ENCODE assay signal across 30 mouse cellular contexts in genomic region chr16:97823311-97824007, GRCm38 (mm10). TPM values are rescaled to one million over a fixed set of nuclear protein-coding genes. Genes with fewer than 3 reads are reported as not detected.
DNase-seq lines count a peak whose midpoint lies in the region; ATAC-seq and TF ChIP-seq lines count a peak whose summit lies in the region.
"Had no signal": no experiment of that assay in that cellular context is flagged by ENCODE, and none has a peak within 500 bp of the region (broad histone marks: within the 10 kb centered on the region; RNA-seq: fewer than 3 reads in every experiment).

No protein-coding gene starts in this region.

- intact Hi-C loops in left cerebral cortex, postnatal 4 days (cut with DNase I): no loop called here

- peak; percentile 48 for DNase-seq in kidney, adult 9 months
- no peak for DNase-seq in kidney, postnatal 10 days
- DNase-seq in stomach, postnatal 0 days (ENCODE audit: low spot score): no peak
- DNase-seq in adrenal gland, adult 2 months: no peak
- no peak for DNase-seq in left cerebral cortex, postnatal 4 days
- DNase-seq: adrenal gland, postnatal 10 days; cerebellum, adult 11 months; cerebellum, postnatal 10 days; gastrocnemius, postnatal 10 days; heart, postnatal 14 days; lung, adult 18-20 months; lung, postnatal 4 days; right cerebral cortex, adult 18-20 months; thymus, postnatal 14 days had no signal

- peak overlapping the region; percentile 16; the same call in 1 of the 2 replicates for H3K27ac ChIP-seq in bone marrow macrophage, adult 2 months (ENCODE audit: insufficient read depth, low read depth, low read length)
- H3K27ac ChIP-seq in intestine, postnatal 0 days (ENCODE audit: low read depth, low read length): peak overlapping the region; percentile 15; the same call in 1 of the 2 replicates
- H3K27ac ChIP-seq in stomach, postnatal 0 days (replicated peaks): no peak overlapping the region
- H3K27ac ChIP-seq: embryonic facial prominence, embryonic 13.5 days; forebrain, embryonic 10.5 days; forebrain, embryonic 15.5 days; hindbrain, embryonic 10.5 days; hindbrain, embryonic 15.5 days; kidney, embryonic 15.5 days; midbrain, embryonic 12.5 days; neural tube, embryonic 12.5 days had no signal

- H3K4me3 ChIP-seq in bone marrow macrophage, adult 2 months (ENCODE audit: insufficient read depth, low read length): no peak overlapping the region
- no peak overlapping the region for H3K4me3 ChIP-seq in intestine, postnatal 0 days (ENCODE audit: low read depth, low read length)
- H3K4me3 ChIP-seq in stomach, postnatal 0 days (ENCODE audit: low read depth, low read length): no peak overlapping the region
- H3K4me3 ChIP-seq: embryonic facial prominence, embryonic 13.5 days; forebrain, embryonic 10.5 days; forebrain, embryonic 15.5 days; hindbrain, embryonic 10.5 days; hindbrain, embryonic 15.5 days; kidney, embryonic 15.5 days; megakaryocyte, embryonic 14.5 days; midbrain, embryonic 12.5 days; myocyte; neural tube, embryonic 12.5 days had no signal

- H3K4me2 ChIP-seq in intestine, postnatal 0 days (replicated peaks; ENCODE audit: low read depth): no peak overlapping the region
- H3K4me2 ChIP-seq in stomach, postnatal 0 days (replicated peaks; ENCODE audit: low read depth): no peak overlapping the region
- H3K4me2 ChIP-seq: embryonic facial prominence, embryonic 13.5 days; forebrain, embryonic 15.5 days; hindbrain, embryonic 15.5 days; kidney, embryonic 15.5 days; midbrain, embryonic 12.5 days; neural tube, embryonic 12.5 days had no signal

- peak; percentile 69 for ATAC-seq in intestine, postnatal 0 days
- ATAC-seq in stomach, postnatal 0 days (ENCODE audit: low FRiP score, low TSS enrichment): peak; percentile 64
- ATAC-seq: forebrain, embryonic 15.5 days; inflammation-experienced regulatory T-cells, adult 6 months; lung, postnatal 0 days had no signal

- TF ChIP-seq POLR2A in bone marrow macrophage, adult 2 months (IDR thresholded peaks at IDR 0.05; ENCODE audit: borderline replicate concordance, low read depth, low read length): no peak

- peaks cover 14% of the 10 kb centered on the region for H3K4me1 ChIP-seq in bone marrow macrophage, adult 2 months (ENCODE audit: control insufficient read depth, insufficient read depth, low read length)
- no peaks in the 10 kb centered on the region for H3K4me1 ChIP-seq in intestine, postnatal 0 days (replicated peaks; ENCODE audit: control insufficient read depth, insufficient read depth, low read length)
- H3K4me1 ChIP-seq in stomach, postnatal 0 days (replicated peaks; ENCODE audit: control insufficient read depth, insufficient read depth): no peaks in the 10 kb centered on the region
- H3K4me1 ChIP-seq: embryonic facial prominence, embryonic 13.5 days; forebrain, embryonic 10.5 days; forebrain, embryonic 15.5 days; hindbrain, embryonic 10.5 days; hindbrain, embryonic 15.5 days; kidney, embryonic 15.5 days; midbrain, embryonic 12.5 days; neural tube, embryonic 12.5 days had no signal

- peaks cover 51% of the 10 kb centered on the region for H3K36me3 ChIP-seq in intestine, postnatal 0 days (ENCODE audit: control insufficient read depth, insufficient read depth)
- peaks cover 10% of the 10 kb centered on the region; the same call in 1 of the 2 replicates for H3K36me3 ChIP-seq in stomach, postnatal 0 days (ENCODE audit: control insufficient read depth, insufficient read depth, low read length)

- no peaks in the 10 kb centered on the region for H3K27me3 ChIP-seq in intestine, postnatal 0 days (replicated peaks; ENCODE audit: control insufficient read depth, insufficient read depth, low read length)
- no peaks in the 10 kb centered on the region for H3K27me3 ChIP-seq in stomach, postnatal 0 days (ENCODE audit: control insufficient read depth, insufficient read depth, low read length)
- H3K27me3 ChIP-seq: embryonic facial prominence, embryonic 13.5 days; forebrain, embryonic 15.5 days; hindbrain, embryonic 15.5 days; kidney, embryonic 15.5 days; megakaryocyte, embryonic 14.5 days; midbrain, embryonic 12.5 days; neural tube, embryonic 12.5 days had no signal

- H3K9ac ChIP-seq in intestine, postnatal 0 days (ENCODE audit: low read depth, low read length): no peak overlapping the region
- H3K9ac ChIP-seq in stomach, postnatal 0 days (ENCODE audit: low read length): no peak overlapping the region
- H3K9ac ChIP-seq: embryonic facial prominence, embryonic 13.5 days; forebrain, embryonic 15.5 days; hindbrain, embryonic 15.5 days; kidney, embryonic 15.5 days; midbrain, embryonic 12.5 days; neural tube, embryonic 12.5 days had no signal

- no peaks in the 10 kb centered on the region for H3K9me3 ChIP-seq in intestine, postnatal 0 days (ENCODE audit: control insufficient read depth)
- H3K9me3 ChIP-seq in stomach, postnatal 0 days (ENCODE audit: control insufficient read depth, low read length): no peaks in the 10 kb centered on the region
- H3K9me3 ChIP-seq: embryonic facial prominence, embryonic 13.5 days; forebrain, embryonic 10.5 days; forebrain, embryonic 15.5 days; G1E; hindbrain, embryonic 10.5 days; hindbrain, embryonic 15.5 days; kidney, embryonic 15.5 days; megakaryocyte, embryonic 14.5 days; midbrain, embryonic 12.5 days; neural tube, embryonic 12.5 days had no signal

- no peak for TF ChIP-seq EP300 in stomach, postnatal 0 days (optimal IDR thresholded peaks at IDR 0.05)

- no peak for TF ChIP-seq CTCF in bone marrow macrophage, adult 2 months (IDR thresholded peaks at IDR 0.05; ENCODE audit: low read depth, low read length)
- TF ChIP-seq CTCF in intestine, postnatal 0 days (IDR thresholded peaks at IDR 0.05; ENCODE audit: low read depth): no peak
- no peak for TF ChIP-seq CTCF in stomach, postnatal 0 days (IDR thresholded peaks at IDR 0.05; ENCODE audit: low read depth)

- 52% methylated on average over 6 of the region's 6 CpGs for WGBS in intestine, postnatal 0 days
- 66% methylated on average over 6 of the region's 6 CpGs for WGBS in stomach, postnatal 0 days

RNA-seq across cellular contexts. Expression of gene Prdm15, which starts 28.2 kb away (rescaled TPM):
- polyA plus RNA-seq in bone marrow macrophage, adult 2 months (2012; ENCODE audit: insufficient read depth, insufficient read length, missing spikeins): 4.4 and 7.5 TPM in 2 replicates
- 1.3 and 2.4 TPM in 2 replicates for polyA plus RNA-seq in intestine, postnatal 0 days (2015; fragmentation: Nextera tagmentation; extraction: Ambion mirVana)
- polyA plus RNA-seq in stomach, postnatal 0 days (2015; fragmentation: Nextera tagmentation; extraction: Ambion mirVana): 2.2 and 2.4 TPM in 2 replicates
- total RNA-seq in adrenal gland, adult 2 months (2021): 10 to 100 TPM in 1 of 2 experiments, 1 to 10 TPM in 1; 8.4 to 11.3 TPM
- 6.6 and 7.1 TPM in 2 replicates for polyA plus RNA-seq in adrenal gland, adult 2 months (2012; rRNA removed)
- 10 to 100 TPM; 21.9 to 25.8 TPM for total RNA-seq in left cerebral cortex, postnatal 4 days (2021)

RNA-seq across cellular contexts. Expression of gene Ripk4, which starts 59.9 kb away (rescaled TPM):
- polyA plus RNA-seq in bone marrow macrophage, adult 2 months (2012; ENCODE audit: insufficient read depth, insufficient read length, missing spikeins): not detected in 2 replicates
- 11.9 and 12.9 TPM in 2 replicates for polyA plus RNA-seq in intestine, postnatal 0 days (2015; fragmentation: Nextera tagmentation; extraction: Ambion mirVana)
- polyA plus RNA-seq in stomach, postnatal 0 days (2015; fragmentation: Nextera tagmentation; extraction: Ambion mirVana): 20.4 and 24.1 TPM in 2 replicates
- total RNA-seq in adrenal gland, adult 2 months (2021): 1 to 10 TPM in 1 of 2 experiments, under 1 TPM in 1; 0.81 to 1.4 TPM
- polyA plus RNA-seq in adrenal gland, adult 2 months (2012; rRNA removed): 0.09 and 0.31 TPM in 2 replicates
- under 1 TPM; 0.38 to 0.40 TPM for total RNA-seq in left cerebral cortex, postnatal 4 days (2021)
- total RNA-seq: common myeloid progenitor, adult 5-6 weeks; gastrocnemius, postnatal 10 days had no signal
- polyA plus RNA-seq: G1E, myocyte had no signal
